Mouse (Mus musculus): ENCODE data around the gene Sys1. TPM values are rescaled to one million over a fixed set of nuclear protein-coding genes. Genes with fewer than 3 reads are reported as not detected.

The Sys1 gene
- 26.1 and 26.4 TPM in 2 replicates for polyA plus RNA-seq (2012; rRNA removed)

- TF ChIP-seq POLR2A (IDR thresholded peaks at IDR 0.05; ENCODE audit: control insufficient read depth, low read depth, low read length) (no peak), CTCF (IDR thresholded peaks at IDR 0.05; ENCODE audit: control insufficient read depth, insufficient read depth, insufficient replicate concordance, low read depth, low read length) (no peak)
- H3K36me3 ChIP-seq (ENCODE audit: control insufficient read depth, insufficient read depth, low read length) = no peaks in the 10 kb centered on the region
- H3K4me3 ChIP-seq (ENCODE audit: control insufficient read depth, low read depth, low read length) = no peak within 1 kb of the TSS
- H3K27ac ChIP-seq (ENCODE audit: control insufficient read depth, insufficient read depth, low read depth, low read length) = no peak within 1 kb of the TSS
- H3K27me3 ChIP-seq (ENCODE audit: control insufficient read depth, insufficient read depth, low read length) = no peaks in the 10 kb centered on the region
- H3K4me1 ChIP-seq (ENCODE audit: control insufficient read depth, insufficient read depth, low read length) = peaks cover 6% of the 10 kb centered on the region
These were observed at the start of gene Sys1 for GRCm38 (mm10) chr2:164456864-164457300. TSS of gene Sys1 (plus strand) at chr2:164456964.

- TF ChIP-seq POLR2A (IDR thresholded peaks at IDR 0.05; ENCODE audit: control insufficient read depth, low read depth, low read length) (0 out of 2 replicates have a peak, but pooled peaks have one; percentile 12), CTCF (IDR thresholded peaks at IDR 0.05; ENCODE audit: control insufficient read depth, insufficient read depth, insufficient replicate concordance, low read depth, low read length) (peak; percentile 85)
- H3K27me3 ChIP-seq (ENCODE audit: control insufficient read depth, insufficient read depth, low read length) = no peaks in the 10 kb centered on the region
- H3K36me3 ChIP-seq (ENCODE audit: control insufficient read depth, insufficient read depth, low read length) = no peaks in the 10 kb centered on the region
- no peak overlapping the region; the same call in 1 of the 2 replicates for H3K4me3 ChIP-seq (ENCODE audit: control insufficient read depth, low read depth, low read length)
- H3K27ac ChIP-seq (ENCODE audit: control insufficient read depth, insufficient read depth, low read depth, low read length) = no peak overlapping the region
- peaks cover 7% of the 10 kb centered on the region for H3K4me1 ChIP-seq (ENCODE audit: control insufficient read depth, insufficient read depth, low read length)
These were observed 49.1 kb upstream of the Sys1 start for GRCm38 (mm10) chr2:164407708-164408107.

- no peaks in the 10 kb centered on the region for H3K27me3 ChIP-seq (ENCODE audit: control insufficient read depth, insufficient read depth, low read length)
These were observed 42.6 kb upstream of the Sys1 start for GRCm38 (mm10) chr2:164414167-164414566.

GRCm38 (mm10) chr2:164414581-164414980 is 42.2 kb upstream of the Sys1 start:
- no peak for TF ChIP-seq POLR2A (IDR thresholded peaks at IDR 0.05; ENCODE audit: control insufficient read depth, low read depth, low read length)
- no peak for TF ChIP-seq CTCF (IDR thresholded peaks at IDR 0.05; ENCODE audit: control insufficient read depth, insufficient read depth, insufficient replicate concordance, low read depth, low read length)
- Histone ChIP-seq H3K27me3 (ENCODE audit: control insufficient read depth, insufficient read depth, low read length) (no peaks in the 10 kb centered on the region), H3K4me3 (ENCODE audit: control insufficient read depth, low read depth, low read length) (no peak overlapping the region), H3K27ac (ENCODE audit: control insufficient read depth, insufficient read depth, low read depth, low read length) (no peak overlapping the region), H3K36me3 (ENCODE audit: control insufficient read depth, insufficient read depth, low read length) (no peaks in the 10 kb centered on the region), H3K4me1 (ENCODE audit: control insufficient read depth, insufficient read depth, low read length) (peaks cover 6% of the 10 kb centered on the region)

More at GRCm38 (mm10) chr2:164414167-164414566, 42.6 kb upstream of the Sys1 start:
- no peak overlapping the region for H3K4me3 ChIP-seq (ENCODE audit: control insufficient read depth, low read depth, low read length)
- H3K27ac ChIP-seq (ENCODE audit: control insufficient read depth, insufficient read depth, low read depth, low read length) = no peak overlapping the region
- H3K4me1 ChIP-seq (ENCODE audit: control insufficient read depth, insufficient read depth, low read length) = peaks cover 6% of the 10 kb centered on the region
- TF ChIP-seq CTCF (IDR thresholded peaks at IDR 0.05; ENCODE audit: control insufficient read depth, insufficient read depth, insufficient replicate concordance, low read depth, low read length) (no peak), POLR2A (IDR thresholded peaks at IDR 0.05; ENCODE audit: control insufficient read depth, low read depth, low read length) (no peak)
- H3K36me3 ChIP-seq (ENCODE audit: control insufficient read depth, insufficient read depth, low read length) = no peaks in the 10 kb centered on the region

GRCm38 (mm10) chr2:164417198-164417597 is 39.6 kb upstream of the Sys1 start:
- H3K27me3 ChIP-seq (ENCODE audit: control insufficient read depth, insufficient read depth, low read length) = no peaks in the 10 kb centered on the region
- TF ChIP-seq POLR2A (IDR thresholded peaks at IDR 0.05; ENCODE audit: control insufficient read depth, low read depth, low read length) (no peak), CTCF (IDR thresholded peaks at IDR 0.05; ENCODE audit: control insufficient read depth, insufficient read depth, insufficient replicate concordance, low read depth, low read length) (peak; percentile 12; the same call in 1 of the 2 replicates)
- no peak overlapping the region for H3K27ac ChIP-seq (ENCODE audit: control insufficient read depth, insufficient read depth, low read depth, low read length)
- no peak overlapping the region for H3K4me3 ChIP-seq (ENCODE audit: control insufficient read depth, low read depth, low read length)
- H3K4me1 ChIP-seq (ENCODE audit: control insufficient read depth, insufficient read depth, low read length) = peaks cover 6% of the 10 kb centered on the region
- H3K36me3 ChIP-seq (ENCODE audit: control insufficient read depth, insufficient read depth, low read length) = no peaks in the 10 kb centered on the region

GRCm38 (mm10) chr2:164418308-164418875 is 38.4 kb upstream of the Sys1 start:
- Histone ChIP-seq H3K27ac (ENCODE audit: control insufficient read depth, insufficient read depth, low read depth, low read length) (no peak overlapping the region), H3K4me1 (ENCODE audit: control insufficient read depth, insufficient read depth, low read length) (peaks cover 6% of the 10 kb centered on the region)

GRCm38 (mm10) chr2:164419489-164419888 is 37.3 kb upstream of the Sys1 start:
- no peaks in the 10 kb centered on the region for H3K4me1 ChIP-seq (ENCODE audit: control insufficient read depth, insufficient read depth, low read length)
- no peaks in the 10 kb centered on the region for H3K36me3 ChIP-seq (ENCODE audit: control insufficient read depth, insufficient read depth, low read length)
- no peaks in the 10 kb centered on the region for H3K27me3 ChIP-seq (ENCODE audit: control insufficient read depth, insufficient read depth, low read length)
- TF ChIP-seq POLR2A (IDR thresholded peaks at IDR 0.05; ENCODE audit: control insufficient read depth, low read depth, low read length) (no peak), CTCF (IDR thresholded peaks at IDR 0.05; ENCODE audit: control insufficient read depth, insufficient read depth, insufficient replicate concordance, low read depth, low read length) (no peak)
- H3K4me3 ChIP-seq (ENCODE audit: control insufficient read depth, low read depth, low read length) = no peak overlapping the region
- H3K27ac ChIP-seq (ENCODE audit: control insufficient read depth, insufficient read depth, low read depth, low read length) = no peak overlapping the region

More at GRCm38 (mm10) chr2:164418308-164418875, 38.4 kb upstream of the Sys1 start:
- H3K27me3 ChIP-seq (ENCODE audit: control insufficient read depth, insufficient read depth, low read length) = no peaks in the 10 kb centered on the region
- no peak for TF ChIP-seq CTCF (IDR thresholded peaks at IDR 0.05; ENCODE audit: control insufficient read depth, insufficient read depth, insufficient replicate concordance, low read depth, low read length)
- TF ChIP-seq POLR2A (IDR thresholded peaks at IDR 0.05; ENCODE audit: control insufficient read depth, low read depth, low read length) = no peak
- H3K4me3 ChIP-seq (ENCODE audit: control insufficient read depth, low read depth, low read length) = no peak overlapping the region
- H3K36me3 ChIP-seq (ENCODE audit: control insufficient read depth, insufficient read depth, low read length) = no peaks in the 10 kb centered on the region

Data from testis, adult 2 months (tissue).